Mouse (Mus musculus) megakaryocyte, adult 5-6 weeks (primary cell): ENCODE results near the gene Wdr25. TPM values are rescaled to one million over a fixed set of nuclear protein-coding genes. Genes with fewer than 3 reads are reported as not detected.
A peak's percentile ranks its signal among the peaks of the same experiment; 100 is the strongest.

Experiments
- ATAC-seq: 2 replicates; pipeline ENCODE4 v1.8.0; 2016; ENCODE audit warnings: mild to moderate bottlenecking, inconsistent platforms; ENCODE audit not compliant: poor library complexity, severe bottlenecking
- total RNA-seq, 2 experiments: library from RNA; stranded (forward) in 1 of 2; stranded (reverse) in 1 of 2; fragments of 153-499, 151-499 nt in 1 of 2; fragments of 221-1000, 200-1000 nt in 1 of 2; gene quantifications; 2 replicates each; pipeline versions ENCODE4 v1.2.3 to v1.2.4; 2015 to 2017

The Wdr25 gene
- total RNA-seq, 2 experiments from 2014 or later, result 1.5 to 3.9 TPM

GRCm38 (mm10) chr12:108981941-108982683 is 88.7 kb downstream of the Wdr25 start:
- ATAC-seq, result no peak

DNA sequence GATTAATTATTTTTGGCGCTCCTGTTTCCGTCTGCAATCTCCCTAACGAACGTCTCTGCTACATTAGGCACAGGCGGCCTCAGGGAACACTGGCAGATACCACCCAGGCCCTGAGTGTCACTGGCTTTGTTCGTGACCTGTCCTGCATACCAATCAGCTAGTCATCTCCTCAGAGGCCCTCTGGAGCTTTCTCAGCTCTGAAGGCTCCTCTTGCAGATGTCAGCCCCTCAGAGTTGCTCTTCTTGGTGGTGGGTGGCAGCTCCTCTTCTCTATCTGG is 89.2 kb downstream of the Wdr25 start:
- no peak for ATAC-seq

- no peak for ATAC-seq
These were observed 90.1 kb downstream of the Wdr25 start for GRCm38 (mm10) chr12:108983496-108983895.

- no peak for ATAC-seq
These were observed 91.0 kb downstream of the Wdr25 start for GRCm38 (mm10) chr12:108984471-108984870.

- no peak for ATAC-seq
These were observed 91.6 kb downstream of the Wdr25 start for GRCm38 (mm10) chr12:108985025-108985424.

GRCm38 (mm10) chr12:108987448-108987847 is 94.0 kb downstream of the Wdr25 start:
- no peak for ATAC-seq

DNA sequence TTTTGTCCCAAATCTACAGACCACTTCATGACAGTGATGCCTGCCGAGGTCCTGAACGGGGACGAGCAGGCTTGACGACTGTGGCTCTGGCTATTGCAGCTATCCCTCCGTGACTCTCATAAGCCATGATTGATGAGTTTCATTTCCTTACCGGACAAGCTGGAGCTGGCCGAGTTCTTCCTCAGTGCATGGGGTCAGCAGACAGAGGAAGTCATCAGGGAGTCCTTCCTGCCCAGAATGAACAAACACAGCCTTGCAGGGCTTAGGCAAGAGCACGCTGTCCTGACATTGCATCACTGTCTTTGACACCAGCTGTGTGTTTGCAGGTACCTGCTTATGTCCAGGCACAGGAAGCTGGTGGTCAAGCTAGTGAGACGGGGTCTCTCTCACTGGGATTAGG is 97.0 kb downstream of the Wdr25 start:
- ATAC-seq, result peak; percentile 94

- no peak for ATAC-seq
These were observed 99.6 kb downstream of the Wdr25 start for GRCm38 (mm10) chr12:108993046-108993445.

GRCm38 (mm10) chr12:108994436-108995031 is 101.1 kb downstream of the Wdr25 start:
- ATAC-seq, result peak; percentile 69

GRCm38 (mm10) chr12:108995976-108996636 is 102.7 kb downstream of the Wdr25 start:
- ATAC-seq, result no peak

DNA sequence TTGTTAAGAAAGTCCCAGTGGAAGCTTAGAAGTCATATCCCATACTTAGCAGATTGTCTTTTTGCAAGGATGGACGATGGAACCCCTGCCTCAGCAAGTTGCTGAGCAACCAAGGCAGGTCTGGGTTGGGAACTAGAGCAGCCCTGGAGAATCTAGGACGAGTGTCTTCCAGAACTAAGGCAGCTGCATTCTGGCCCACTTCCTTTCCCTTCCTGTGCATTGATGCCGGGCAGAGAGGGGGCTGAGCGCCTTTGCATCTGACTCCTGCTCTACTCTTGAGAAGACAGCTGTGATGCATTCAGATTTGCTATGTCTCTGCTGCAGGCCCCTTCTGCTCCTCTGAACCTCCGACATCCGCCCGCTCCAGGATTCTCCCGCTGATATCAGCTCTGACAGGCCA is 103.8 kb downstream of the Wdr25 start:
- ATAC-seq, result no peak

DNA sequence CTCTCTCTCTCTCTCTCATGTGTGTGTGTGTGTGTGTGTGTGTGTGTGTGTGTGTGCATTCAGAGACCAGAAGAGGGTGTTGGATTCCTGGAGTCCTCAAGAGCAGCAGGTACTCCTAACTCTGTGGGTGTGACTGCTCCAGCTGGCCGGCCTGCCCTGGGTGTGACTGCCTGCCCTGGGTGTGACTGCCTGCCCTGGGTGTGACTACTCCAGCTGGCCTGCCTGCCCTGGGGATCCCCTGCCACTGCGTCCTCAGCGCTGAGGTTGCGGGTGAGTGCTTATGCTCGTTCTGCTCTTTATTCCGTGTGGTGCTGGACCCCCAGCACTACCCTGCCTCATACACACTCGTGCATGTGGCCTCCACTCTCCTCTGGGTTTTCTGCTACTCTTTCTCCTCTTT is 109.5 kb downstream of the Wdr25 start:
- no peak for ATAC-seq

GRCm38 (mm10) chr12:109010070-109010649 is 116.7 kb downstream of the Wdr25 start:
- no peak for ATAC-seq

GRCm38 (mm10) chr12:109022181-109022691 is 128.8 kb downstream of the Wdr25 start:
- ATAC-seq, result no peak

- ATAC-seq, result no peak
These were observed 129.5 kb downstream of the Wdr25 start for GRCm38 (mm10) chr12:109022966-109023365.

- ATAC-seq, result no peak
These were observed 130.3 kb downstream of the Wdr25 start for GRCm38 (mm10) chr12:109023780-109024179.

GRCm38 (mm10) chr12:109037026-109037425 is 143.6 kb downstream of the Wdr25 start:
- no peak for ATAC-seq

DNA sequence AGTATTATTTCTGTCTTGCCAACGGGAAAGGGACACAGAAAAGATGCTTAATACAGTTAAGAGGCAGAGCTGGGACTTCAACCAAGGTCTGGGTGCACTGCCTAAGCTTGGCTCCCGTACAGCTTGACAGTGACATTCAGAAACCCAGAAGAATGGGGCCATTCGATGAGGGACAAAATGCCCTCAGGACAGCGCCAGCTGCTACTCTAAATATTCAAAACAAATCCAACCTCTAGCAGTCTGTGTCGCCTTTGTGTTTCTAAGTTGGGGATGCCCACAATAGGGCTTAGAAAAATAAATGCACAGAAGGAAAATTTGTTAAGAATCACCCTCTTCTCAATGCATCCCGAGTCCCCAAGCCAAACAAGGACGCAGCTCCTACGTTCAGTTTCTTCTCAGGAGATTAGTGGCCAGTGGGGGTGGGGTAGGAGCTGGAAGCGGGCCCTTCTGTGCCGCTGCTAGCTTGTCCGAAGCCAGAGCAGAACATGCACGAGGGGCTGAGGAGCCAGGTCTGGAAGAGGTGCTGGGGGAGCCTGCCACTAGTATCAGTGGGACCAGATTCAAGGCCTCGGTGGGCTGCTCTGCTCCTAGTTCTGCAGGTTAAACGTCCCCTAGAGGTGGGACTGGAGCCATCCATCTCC is 144.9 kb downstream of the Wdr25 start:
- no peak for ATAC-seq

DNA sequence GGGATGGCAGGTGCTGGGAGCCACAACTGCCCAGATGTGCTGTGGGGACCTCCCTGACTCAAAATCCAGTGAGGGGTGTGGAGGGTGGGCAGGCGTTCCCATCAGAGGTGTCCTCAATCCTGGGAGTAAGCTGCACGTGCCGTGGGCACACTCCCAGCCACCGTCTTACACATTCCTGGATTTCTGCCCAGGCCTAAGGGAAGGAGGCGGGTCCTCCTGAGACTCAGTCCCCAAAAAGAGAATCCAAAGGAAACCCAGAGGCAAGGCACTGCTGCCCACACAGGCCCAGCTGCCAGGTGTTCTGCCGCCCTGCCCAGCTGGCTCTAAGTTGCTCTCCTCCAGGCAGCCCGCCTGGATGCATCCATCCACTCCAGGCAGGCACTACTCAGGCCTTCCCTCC is 145.9 kb downstream of the Wdr25 start:
- ATAC-seq, result no peak

- no peak for ATAC-seq
These were observed 151.1 kb downstream of the Wdr25 start for GRCm38 (mm10) chr12:109044497-109044896.

GRCm38 (mm10) chr12:109045581-109045980 is 152.2 kb downstream of the Wdr25 start:
- ATAC-seq, result no peak
